Mouse (Mus musculus): ENCODE data around the gene Slc1a3. TPM values are rescaled to one million over a fixed set of nuclear protein-coding genes. Genes with fewer than 3 reads are reported as not detected.

The Slc1a3 gene
- polyA plus RNA-seq (2016; fragmentation: Nextera tagmentation; extraction: Ambion mirVana): 27.0 and 29.0 TPM in 2 replicates

GRCm38 (mm10) chr15:8710146-8711006 lies at the start of gene Slc1a3:
Gene Slc1a3 (minus strand): TSS chr15:8710764.
- no peaks in the 10 kb centered on the region for H3K9me3 ChIP-seq
- peak within 1 kb of the TSS; percentile 70 for H3K4me3 ChIP-seq
- peak; percentile 62 for DNase-seq (ENCODE audit: extremely low spot score, low spot score)
- H3K27ac ChIP-seq: peak within 1 kb of the TSS; percentile 86
- WGBS: under 1% methylated on average over 34 of the region's 34 CpGs
- peaks cover 44% of the 10 kb centered on the region for H3K27me3 ChIP-seq (ENCODE audit: poor library complexity, severe bottlenecking)
- H3K4me1 ChIP-seq: peaks cover 27% of the 10 kb centered on the region
- peaks cover 20% of the 10 kb centered on the region for H3K36me3 ChIP-seq (replicated peaks)

- Histone ChIP-seq H3K36me3 (replicated peaks) (no peaks in the 10 kb centered on the region), H3K9me3 (no peaks in the 10 kb centered on the region), H3K4me1 (peaks cover 6% of the 10 kb centered on the region), H3K27ac (no peak overlapping the region), H3K4me3 (no peak overlapping the region), H3K27me3 (ENCODE audit: poor library complexity, severe bottlenecking) (no peaks in the 10 kb centered on the region)
- no peak for DNase-seq (ENCODE audit: extremely low spot score, low spot score)
- WGBS: 72% methylated on average over 3 of the region's 3 CpGs
Measured at GRCm38 (mm10) chr15:8759026-8759425, 48.5 kb upstream of the Slc1a3 start.

- Histone ChIP-seq H3K4me3 (no peak overlapping the region), H3K27ac (no peak overlapping the region), H3K9me3 (no peaks in the 10 kb centered on the region), H3K27me3 (ENCODE audit: poor library complexity, severe bottlenecking) (no peaks in the 10 kb centered on the region), H3K4me1 (no peaks in the 10 kb centered on the region), H3K36me3 (replicated peaks) (no peaks in the 10 kb centered on the region)
- WGBS: 85% methylated on average over 6 of the region's 6 CpGs
- DNase-seq (ENCODE audit: extremely low spot score, low spot score): no peak
Measured at GRCm38 (mm10) chr15:8756441-8756840, 45.9 kb upstream of the Slc1a3 start.

GRCm38 (mm10) chr15:8749762-8750161 lies 39.2 kb upstream of the Slc1a3 start:
- no peaks in the 10 kb centered on the region for H3K9me3 ChIP-seq
- no peak overlapping the region for H3K27ac ChIP-seq
- no peak overlapping the region for H3K4me3 ChIP-seq
- H3K27me3 ChIP-seq (ENCODE audit: poor library complexity, severe bottlenecking): no peaks in the 10 kb centered on the region
- H3K4me1 ChIP-seq: no peaks in the 10 kb centered on the region; the same call in 1 of the 2 replicates
- no peaks in the 10 kb centered on the region for H3K36me3 ChIP-seq (replicated peaks)
- DNase-seq (ENCODE audit: extremely low spot score, low spot score): no peak
- 90% methylated on average over 4 of the region's 4 CpGs for WGBS

- H3K27ac ChIP-seq: no peak overlapping the region
- no peak overlapping the region for H3K4me3 ChIP-seq
- H3K27me3 ChIP-seq (ENCODE audit: poor library complexity, severe bottlenecking): no peaks in the 10 kb centered on the region
- DNase-seq (ENCODE audit: extremely low spot score, low spot score): no peak
- 91% methylated on average over 1 of the region's 1 CpGs for WGBS
- H3K36me3 ChIP-seq (replicated peaks): no peaks in the 10 kb centered on the region
- H3K9me3 ChIP-seq: no peaks in the 10 kb centered on the region
- no peaks in the 10 kb centered on the region; the same call in 1 of the 2 replicates for H3K4me1 ChIP-seq
Measured at GRCm38 (mm10) chr15:8748771-8749170, 38.2 kb upstream of the Slc1a3 start.

- H3K36me3 ChIP-seq (replicated peaks): no peaks in the 10 kb centered on the region
Measured at GRCm38 (mm10) chr15:8741593-8741992, 31.0 kb upstream of the Slc1a3 start.

GRCm38 (mm10) chr15:8740724-8741123 lies 30.2 kb upstream of the Slc1a3 start:
- Histone ChIP-seq H3K9me3 (no peaks in the 10 kb centered on the region), H3K27me3 (ENCODE audit: poor library complexity, severe bottlenecking) (no peaks in the 10 kb centered on the region), H3K36me3 (replicated peaks) (no peaks in the 10 kb centered on the region), H3K4me3 (no peak overlapping the region), H3K4me1 (peaks cover 14% of the 10 kb centered on the region), H3K27ac (0 out of 2 replicates have a peak overlapping the region, but pooled peaks have one; percentile 70)
- WGBS: 94% methylated on average over 8 of the region's 8 CpGs
- no peak for DNase-seq (ENCODE audit: extremely low spot score, low spot score)

More at GRCm38 (mm10) chr15:8741593-8741992, 31.0 kb upstream of the Slc1a3 start:
- DNase-seq (ENCODE audit: extremely low spot score, low spot score): no peak
- H3K4me3 ChIP-seq: no peak overlapping the region
- WGBS: 71% methylated on average over 6 of the region's 6 CpGs
- no peaks in the 10 kb centered on the region for H3K9me3 ChIP-seq
- H3K27ac ChIP-seq: peak overlapping the region; percentile 70
- peaks cover 14% of the 10 kb centered on the region for H3K4me1 ChIP-seq
- no peaks in the 10 kb centered on the region for H3K27me3 ChIP-seq (ENCODE audit: poor library complexity, severe bottlenecking)

GRCm38 (mm10) chr15:8738156-8738555 lies 27.6 kb upstream of the Slc1a3 start:
- H3K4me3 ChIP-seq: no peak overlapping the region

GRCm38 (mm10) chr15:8734363-8734739 lies 23.8 kb upstream of the Slc1a3 start:
- H3K4me3 ChIP-seq: no peak overlapping the region
- H3K9me3 ChIP-seq: 0 out of 2 replicates have a peak, but pooled peaks cover 4% of the 10 kb centered on the region
- 87% methylated on average over 6 of the region's 6 CpGs for WGBS
- H3K36me3 ChIP-seq (replicated peaks): no peaks in the 10 kb centered on the region
- DNase-seq (ENCODE audit: extremely low spot score, low spot score): no peak
- H3K4me1 ChIP-seq: peaks cover 17% of the 10 kb centered on the region
- 0 out of 2 replicates have a peak overlapping the region, but pooled peaks have one; percentile 72 for H3K27ac ChIP-seq
- no peaks in the 10 kb centered on the region for H3K27me3 ChIP-seq (ENCODE audit: poor library complexity, severe bottlenecking)

More at GRCm38 (mm10) chr15:8738156-8738555, 27.6 kb upstream of the Slc1a3 start:
- no peaks in the 10 kb centered on the region for H3K36me3 ChIP-seq (replicated peaks)
- H3K27me3 ChIP-seq (ENCODE audit: poor library complexity, severe bottlenecking): no peaks in the 10 kb centered on the region
- 94% methylated on average over 5 of the region's 5 CpGs for WGBS
- no peak overlapping the region for H3K27ac ChIP-seq
- H3K4me1 ChIP-seq: peaks cover 28% of the 10 kb centered on the region
- no peak for DNase-seq (ENCODE audit: extremely low spot score, low spot score)
- 0 out of 2 replicates have a peak, but pooled peaks cover 4% of the 10 kb centered on the region for H3K9me3 ChIP-seq

GRCm38 (mm10) chr15:8733669-8734362 lies 23.3 kb upstream of the Slc1a3 start:
- 0 out of 2 replicates have a peak, but pooled peaks cover 4% of the 10 kb centered on the region for H3K9me3 ChIP-seq
- DNase-seq (ENCODE audit: extremely low spot score, low spot score): peak; percentile 33
- H3K27ac ChIP-seq: peak overlapping the region; percentile 72
- no peak overlapping the region for H3K4me3 ChIP-seq
- 24% methylated on average over 7 of the region's 7 CpGs for WGBS
- H3K27me3 ChIP-seq (ENCODE audit: poor library complexity, severe bottlenecking): no peaks in the 10 kb centered on the region
- H3K4me1 ChIP-seq: peaks cover 17% of the 10 kb centered on the region
- H3K36me3 ChIP-seq (replicated peaks): no peaks in the 10 kb centered on the region

- no peak for DNase-seq (ENCODE audit: extremely low spot score, low spot score)
- H3K36me3 ChIP-seq (replicated peaks): no peaks in the 10 kb centered on the region
- peaks cover 10% of the 10 kb centered on the region for H3K4me1 ChIP-seq
- no peak overlapping the region for H3K4me3 ChIP-seq
- WGBS: 91% methylated on average over 7 of the region's 7 CpGs
- H3K9me3 ChIP-seq: no peaks in the 10 kb centered on the region
- H3K27ac ChIP-seq: no peak overlapping the region
- H3K27me3 ChIP-seq (ENCODE audit: poor library complexity, severe bottlenecking): no peaks in the 10 kb centered on the region
Measured at GRCm38 (mm10) chr15:8728861-8729260, 18.3 kb upstream of the Slc1a3 start.

GRCm38 (mm10) chr15:8722386-8723100 lies 12.0 kb upstream of the Slc1a3 start:
- WGBS: 94% methylated on average over 14 of the region's 14 CpGs
- Histone ChIP-seq H3K4me3 (no peak overlapping the region), H3K27ac (no peak overlapping the region)

More at GRCm38 (mm10) chr15:8722386-8723100, 12.0 kb upstream of the Slc1a3 start:
- Histone ChIP-seq H3K4me1 (no peaks in the 10 kb centered on the region), H3K27me3 (ENCODE audit: poor library complexity, severe bottlenecking) (no peaks in the 10 kb centered on the region), H3K36me3 (replicated peaks) (no peaks in the 10 kb centered on the region), H3K9me3 (no peaks in the 10 kb centered on the region)
- no peak for DNase-seq (ENCODE audit: extremely low spot score, low spot score)
